Mouse (Mus musculus) ZHBTc4 (cell line): ENCODE measurements around the gene A430033K04Rik.

Source experiments
- DNase-seq: peaks from one replicate; pipeline ENCODE4 v3.0.0-alpha.2; 2011; ENCODE audit warnings: low read depth, low spot score

Gene A430033K04Rik

DNA sequence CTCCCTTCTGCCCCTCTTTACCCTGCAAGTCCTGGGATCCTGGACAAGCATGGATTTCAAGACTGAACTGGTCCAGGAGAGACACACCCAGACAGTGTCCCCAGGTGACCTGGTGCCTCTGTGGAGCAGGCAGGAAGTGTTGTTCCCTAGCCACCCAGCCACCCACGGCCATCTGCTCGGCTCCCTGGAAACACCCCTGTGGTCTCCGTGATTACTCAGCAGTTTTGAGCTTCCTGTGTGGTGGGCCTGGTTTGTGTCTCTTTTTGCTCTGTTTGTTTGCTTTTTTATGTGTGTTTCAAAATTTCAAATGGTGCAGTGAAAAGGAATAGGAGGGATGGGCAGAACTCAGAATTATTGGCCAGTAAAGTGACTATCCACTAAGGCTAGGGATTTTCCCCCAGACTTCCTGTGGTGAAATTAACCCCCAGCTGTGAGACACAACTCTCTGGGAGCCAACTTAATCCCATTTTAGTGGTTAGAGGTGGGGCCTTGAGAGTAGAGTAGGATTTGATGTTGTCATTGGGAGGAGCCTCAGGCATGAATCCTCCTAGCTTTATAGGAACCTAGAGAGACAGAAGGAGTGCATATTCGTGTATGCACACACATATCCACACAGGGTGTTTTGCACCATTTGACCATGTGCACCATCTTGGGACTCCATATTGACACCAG, 72.0 kb downstream of the A430033K04Rik start:
- peak; percentile 63 for DNase-seq

DNA sequence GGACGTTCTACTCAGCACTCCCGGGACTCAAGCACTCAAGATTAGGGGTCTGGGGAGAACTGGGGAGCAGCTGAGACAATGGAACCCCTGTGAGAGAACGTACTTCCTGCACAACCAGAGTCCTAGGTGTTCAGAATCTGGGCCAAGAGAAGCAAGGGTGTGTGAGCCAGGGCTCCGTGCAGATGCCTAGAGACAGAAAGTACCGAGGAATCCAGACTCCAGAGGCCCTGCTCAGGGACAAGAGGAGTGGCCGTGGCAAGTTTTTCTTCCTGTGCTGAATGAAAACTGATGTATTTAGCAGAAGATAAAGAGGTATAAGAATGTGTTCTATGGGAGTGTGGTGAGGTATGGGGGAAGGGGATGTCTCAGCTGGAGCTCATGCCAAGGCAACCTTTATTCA, 74.8 kb downstream of the A430033K04Rik start:
- no peak for DNase-seq
